Mouse (Mus musculus) bone marrow, adult 2 months (tissue): ENCODE measurements at regions not wholly inside any gene's neighbourhood (a gene's known extent, or its start where the extent isn't known, plus 50 kb on each side); places are given as distances from the start of the nearest gene placed in this dataset.

Experiments
- CTCF ChIP-seq: fragments of 200-500 bp; IDR thresholded peaks from 2 replicates; pipeline ENCODE4 v1.5.1; 2011; ENCODE audit warnings: low read length, control low read depth; ENCODE audit not compliant: control insufficient read depth, insufficient read depth
- POLR2A ChIP-seq: fragments of 200-500 bp; IDR thresholded peaks from 2 replicates; pipeline ENCODE4 v1.6.1; 2011; ENCODE audit warnings: low read depth, mild to moderate bottlenecking, control low read depth, low read length, borderline replicate concordance; ENCODE audit not compliant: control insufficient read depth

- no peak for TF ChIP-seq CTCF
- TF ChIP-seq POLR2A: no peak
Observed at GRCm38 (mm10) chr10:111599297-111600250, 93.5 kb downstream of the Phlda1 start.
